ENCODE assay signal across 21 mouse cellular contexts in genomic region chr13:20320232-20320631, GRCm38 (mm10).
DNase-seq lines count a peak whose midpoint lies in the region; ATAC-seq and TF ChIP-seq lines count a peak whose summit lies in the region.
"Had no signal": no experiment of that assay in that cellular context is flagged by ENCODE, and none has a peak within 500 bp of the region (broad histone marks: within the 10 kb centered on the region; RNA-seq: fewer than 3 reads in every experiment).

No protein-coding gene starts in this region.

- H3K9me3 ChIP-seq in forebrain, postnatal 0 days (ENCODE audit: low read length) = no peaks in the 10 kb centered on the region
- H3K9me3 ChIP-seq in forebrain, embryonic 16.5 days (ENCODE audit: control insufficient read depth, low read length) = no peaks in the 10 kb centered on the region
- H3K9me3 ChIP-seq: embryonic facial prominence, embryonic 10.5 days; forebrain, embryonic 12.5 days; heart, embryonic 15.5 days; hindbrain, embryonic 12.5 days; liver, embryonic 15.5 days had no signal

- TF ChIP-seq POLR2A in embryonic fibroblast, embryonic 13.5 days (IDR thresholded peaks at IDR 0.05; ENCODE audit: low read depth, low read length) = no peak

- TF ChIP-seq CTCF in forebrain, postnatal 0 days (IDR thresholded peaks at IDR 0.05; ENCODE audit: low read depth) = peak; percentile 37
- peak; percentile 54 for TF ChIP-seq CTCF in layer of hippocampus, adult 2 months (conservative IDR thresholded peaks at IDR 0.05)
- TF ChIP-seq CTCF in embryonic fibroblast, embryonic 13.5 days (IDR thresholded peaks at IDR 0.05; ENCODE audit: borderline replicate concordance, insufficient read depth, low read length) = peak; percentile 21; the same call in 1 of the 2 replicates

- no peak overlapping the region for H3K27ac ChIP-seq in forebrain, postnatal 0 days (ENCODE audit: low read depth, low read length)
- no peak overlapping the region for H3K27ac ChIP-seq in forebrain, embryonic 16.5 days (ENCODE audit: low read length)
- H3K27ac ChIP-seq in layer of hippocampus, adult 2 months = no peak overlapping the region
- no peak overlapping the region for H3K27ac ChIP-seq in embryonic fibroblast, embryonic 13.5 days (ENCODE audit: insufficient read depth, low read length)
- H3K27ac ChIP-seq: embryonic facial prominence, embryonic 10.5 days; forebrain, embryonic 12.5 days; heart, embryonic 15.5 days; hindbrain, embryonic 12.5 days; liver, embryonic 15.5 days had no signal

- H3K4me1 ChIP-seq in forebrain, postnatal 0 days (ENCODE audit: insufficient read depth) = 0 out of 2 replicates have a peak, but pooled peaks cover 14% of the 10 kb centered on the region
- H3K4me1 ChIP-seq in forebrain, embryonic 16.5 days (replicated peaks; ENCODE audit: control insufficient read depth, insufficient read depth, low read length) = peaks cover 2% of the 10 kb centered on the region; the same call in 1 of the 2 replicates
- no peaks in the 10 kb centered on the region for H3K4me1 ChIP-seq in embryonic fibroblast, embryonic 13.5 days (ENCODE audit: control insufficient read depth, insufficient read depth, low read length)
- H3K4me1 ChIP-seq: embryonic facial prominence, embryonic 10.5 days; heart, embryonic 15.5 days; liver, embryonic 15.5 days had no signal

- no peaks in the 10 kb centered on the region for H3K36me3 ChIP-seq in forebrain, postnatal 0 days (ENCODE audit: insufficient read depth)
- H3K36me3 ChIP-seq in forebrain, embryonic 16.5 days (ENCODE audit: control insufficient read depth, insufficient read depth) = no peaks in the 10 kb centered on the region
- H3K36me3 ChIP-seq: embryonic facial prominence, embryonic 10.5 days; forebrain, embryonic 12.5 days; heart, embryonic 15.5 days; hindbrain, embryonic 12.5 days; liver, embryonic 15.5 days had no signal

- H3K4me2 ChIP-seq in forebrain, postnatal 0 days (ENCODE audit: low read depth) = no peak overlapping the region
- H3K4me2 ChIP-seq in forebrain, embryonic 16.5 days (ENCODE audit: low read length) = no peak overlapping the region
- H3K4me2 ChIP-seq: forebrain, embryonic 12.5 days; heart, embryonic 15.5 days; hindbrain, embryonic 12.5 days; liver, embryonic 15.5 days had no signal

- no peaks in the 10 kb centered on the region for H3K27me3 ChIP-seq in forebrain, postnatal 0 days (ENCODE audit: insufficient read depth, low read length)
- no peaks in the 10 kb centered on the region for H3K27me3 ChIP-seq in forebrain, embryonic 16.5 days (replicated peaks; ENCODE audit: control insufficient read depth, insufficient read depth, low read length)
- H3K27me3 ChIP-seq: forebrain, embryonic 12.5 days; heart, embryonic 15.5 days; hindbrain, embryonic 12.5 days; liver, embryonic 15.5 days had no signal

- DNase-seq in forebrain, postnatal 0 days = no peak
- no peak for DNase-seq in layer of hippocampus, adult 2 months (ENCODE audit: low spot score in 2 of 2)
- DNase-seq in layer of hippocampus, adult 8-10 months (ENCODE audit: low spot score in 2 of 2) = no peak
- peak; percentile 21 for DNase-seq in lung, postnatal 36 days
- DNase-seq in lung, postnatal 14 days = no peak
- DNase-seq in layer of hippocampus, adult 9-11 months = no peak
- DNase-seq: adrenal gland, postnatal 14 days; cerebellum, adult 18-20 months; gastrocnemius, postnatal 10 days; heart, adult 18-20 months; kidney, postnatal 4 days; thymus, postnatal 25 days had no signal

- ATAC-seq in forebrain, postnatal 0 days = peak; percentile 50; the same call in 1 of the 2 replicates
- ATAC-seq in forebrain, embryonic 16.5 days = no peak
- ATAC-seq: CD4-positive, CD25-positive, alpha-beta regulatory T cell, adult 4 months; inflammation-experienced regulatory T-cells, adult 6 months had no signal

- no peak overlapping the region for H3K9ac ChIP-seq in forebrain, postnatal 0 days
- no peak overlapping the region for H3K9ac ChIP-seq in forebrain, embryonic 16.5 days (replicated peaks; ENCODE audit: low read depth, low read length)
- H3K9ac ChIP-seq: forebrain, embryonic 12.5 days; heart, embryonic 15.5 days; hindbrain, embryonic 12.5 days; liver, embryonic 15.5 days had no signal

- 84% methylated on average over 5 of the region's 5 CpGs for WGBS in forebrain, postnatal 0 days
- 86% methylated on average over 5 of the region's 5 CpGs for WGBS in forebrain, embryonic 16.5 days

- H3K4me3 ChIP-seq in forebrain, postnatal 0 days (ENCODE audit: low read depth, low read length) = no peak overlapping the region
- H3K4me3 ChIP-seq in forebrain, embryonic 16.5 days (replicated peaks; ENCODE audit: low read length) = no peak overlapping the region
- no peak overlapping the region for H3K4me3 ChIP-seq in layer of hippocampus, adult 2 months
- no peak overlapping the region for H3K4me3 ChIP-seq in embryonic fibroblast, embryonic 13.5 days (ENCODE audit: insufficient read depth, low read length)
- H3K4me3 ChIP-seq: embryonic facial prominence, embryonic 10.5 days; forebrain, embryonic 12.5 days; heart, embryonic 15.5 days; hindbrain, embryonic 12.5 days; liver, embryonic 15.5 days had no signal
